Mouse (Mus musculus): ENCODE results near the gene Cdc37l1. TPM values are rescaled to one million over a fixed set of nuclear protein-coding genes. Genes with fewer than 3 reads are reported as not detected.
A peak's percentile ranks its signal among the peaks of the same experiment; 100 is the strongest.

Gene Cdc37l1
- 21.4 and 26.0 TPM in 2 replicates for polyA plus RNA-seq (2012; rRNA removed)

DNA sequence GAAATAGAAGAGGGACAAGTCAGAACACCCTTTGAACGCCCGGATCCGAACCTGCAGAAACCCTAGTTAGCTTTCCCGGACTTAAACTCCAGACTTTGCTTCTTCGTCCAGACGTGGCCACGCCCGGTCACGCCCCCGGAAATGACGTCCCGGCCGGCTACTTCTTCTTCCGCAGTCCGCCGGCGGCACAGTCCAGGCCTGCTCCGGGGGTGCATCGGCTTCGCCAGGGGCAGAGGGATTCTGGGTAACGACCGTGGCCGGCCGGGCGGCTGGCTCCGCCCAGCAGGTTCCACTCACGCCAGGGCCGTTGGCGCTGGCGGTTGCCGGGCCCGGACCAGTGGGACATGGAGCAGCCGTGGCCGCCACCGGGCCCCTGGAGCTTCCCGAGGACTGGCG, at the start of gene Cdc37l1:
Gene Cdc37l1 (plus strand): TSS at position 159 of the 396 bp plus-strand sequence.
- peak; percentile 96 for DNase-seq
- H3K27me3 ChIP-seq (ENCODE audit: control insufficient read depth, insufficient read depth, low read length) = no peaks in the 10 kb centered on the region
- H3K4me1 ChIP-seq (replicated peaks; ENCODE audit: control insufficient read depth, insufficient read depth, low read length) = peaks cover 7% of the 10 kb centered on the region
- WGBS = under 1% methylated on average over 37 of the region's 37 CpGs
- TF ChIP-seq CTCF (IDR thresholded peaks at IDR 0.05; ENCODE audit: borderline replicate concordance, control insufficient read depth, extremely low read depth, insufficient read depth, low read length, poor library complexity) = no peak; the same call in 1 of the 2 replicates
- peak; percentile 87 for TF ChIP-seq POLR2A (IDR thresholded peaks at IDR 0.05; ENCODE audit: control insufficient read depth, extremely low read depth, insufficient read depth, low read length, poor library complexity)
- no peak within 1 kb of the TSS for H3K27ac ChIP-seq (ENCODE audit: control insufficient read depth, insufficient read depth, low read length)
- H3K36me3 ChIP-seq (ENCODE audit: control insufficient read depth, insufficient read depth, low read length) = peaks cover 8% of the 10 kb centered on the region
- peak within 1 kb of the TSS; percentile 77 for H3K4me3 ChIP-seq (ENCODE audit: control insufficient read depth, insufficient read depth, low read length)

DNA sequence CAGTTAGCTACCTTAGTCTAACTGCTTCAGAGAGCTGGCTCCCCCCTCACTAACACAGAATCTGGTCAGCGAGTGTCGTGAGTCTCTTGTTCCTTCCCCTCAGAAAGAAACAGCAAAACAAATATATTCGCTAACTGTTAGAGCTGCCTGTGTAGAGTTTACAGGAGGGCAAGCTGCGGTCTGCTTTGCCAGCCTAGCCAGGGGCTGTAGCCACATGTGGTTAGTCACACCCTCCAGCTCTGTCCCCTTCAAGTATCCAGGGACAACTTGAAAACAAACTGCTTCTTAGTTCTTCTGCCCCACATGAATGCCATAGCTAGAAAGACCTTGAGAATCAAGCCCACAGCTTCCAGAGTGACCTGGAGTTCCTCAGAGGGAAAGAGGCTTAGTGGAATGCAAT, 48.9 kb upstream of the Cdc37l1 start:
- no peak for DNase-seq
- no peaks in the 10 kb centered on the region for H3K36me3 ChIP-seq (ENCODE audit: control insufficient read depth, insufficient read depth, low read length)
- no peak overlapping the region for H3K27ac ChIP-seq (ENCODE audit: control insufficient read depth, insufficient read depth, low read length)
- no peak overlapping the region for H3K4me3 ChIP-seq (ENCODE audit: control insufficient read depth, insufficient read depth, low read length)
- no peaks in the 10 kb centered on the region for H3K27me3 ChIP-seq (ENCODE audit: control insufficient read depth, insufficient read depth, low read length)
- H3K4me1 ChIP-seq (replicated peaks; ENCODE audit: control insufficient read depth, insufficient read depth, low read length) = no peaks in the 10 kb centered on the region
- no peak for TF ChIP-seq POLR2A (IDR thresholded peaks at IDR 0.05; ENCODE audit: control insufficient read depth, extremely low read depth, insufficient read depth, low read length, poor library complexity)
- WGBS = 37% methylated on average over 4 of the region's 4 CpGs

DNA sequence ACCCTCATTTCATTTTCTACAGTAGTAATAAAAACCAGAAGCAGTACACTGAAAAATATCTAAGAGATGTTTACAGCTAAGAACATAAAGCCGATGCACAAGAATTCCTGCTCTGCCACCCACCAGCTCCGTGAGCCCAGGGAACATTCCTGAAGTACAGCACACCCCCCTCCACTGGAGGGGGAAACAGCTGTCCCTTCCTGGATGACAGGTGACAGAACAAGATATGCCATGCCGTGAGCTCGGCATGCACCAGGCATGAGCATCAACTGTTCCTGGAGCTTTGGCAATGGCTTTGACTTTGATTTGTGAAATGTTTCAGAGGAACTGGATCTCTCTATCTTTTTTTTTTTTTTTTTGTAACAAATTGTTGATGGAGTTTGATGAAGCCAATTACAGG, 43.4 kb upstream of the Cdc37l1 start:
- H3K4me1 ChIP-seq (replicated peaks; ENCODE audit: control insufficient read depth, insufficient read depth, low read length) = no peaks in the 10 kb centered on the region
- no peak for TF ChIP-seq POLR2A (IDR thresholded peaks at IDR 0.05; ENCODE audit: control insufficient read depth, extremely low read depth, insufficient read depth, low read length, poor library complexity)
- no peak for TF ChIP-seq CTCF (IDR thresholded peaks at IDR 0.05; ENCODE audit: borderline replicate concordance, control insufficient read depth, extremely low read depth, insufficient read depth, low read length, poor library complexity)
- no peak overlapping the region for H3K27ac ChIP-seq (ENCODE audit: control insufficient read depth, insufficient read depth, low read length)
- no peak for DNase-seq
- no peaks in the 10 kb centered on the region for H3K27me3 ChIP-seq (ENCODE audit: control insufficient read depth, insufficient read depth, low read length)
- H3K4me3 ChIP-seq (ENCODE audit: control insufficient read depth, insufficient read depth, low read length) = no peak overlapping the region
- 68% methylated on average over 4 of the region's 4 CpGs for WGBS
- no peaks in the 10 kb centered on the region for H3K36me3 ChIP-seq (ENCODE audit: control insufficient read depth, insufficient read depth, low read length)

DNA sequence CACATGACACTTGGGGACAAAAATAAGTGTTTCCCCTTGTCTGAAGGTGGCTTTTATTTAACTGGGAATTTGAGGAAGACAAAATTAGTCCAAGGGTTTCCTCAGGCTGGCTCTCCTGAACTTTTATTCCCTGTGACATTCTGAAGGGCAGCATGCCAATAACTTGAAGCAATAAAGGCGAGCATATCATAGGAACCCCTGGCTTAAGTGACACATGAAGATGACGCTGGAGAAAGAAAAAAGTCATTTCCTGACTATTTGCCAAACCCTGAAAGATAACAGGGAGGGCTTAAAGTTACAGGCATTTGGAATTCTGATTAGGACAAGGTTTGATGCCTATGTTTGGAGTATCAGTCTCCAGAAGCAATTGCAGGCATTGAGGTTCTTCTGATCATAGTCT, 42.8 kb upstream of the Cdc37l1 start:
- Histone ChIP-seq H3K27me3 (ENCODE audit: control insufficient read depth, insufficient read depth, low read length) (no peaks in the 10 kb centered on the region), H3K4me3 (ENCODE audit: control insufficient read depth, insufficient read depth, low read length) (no peak overlapping the region), H3K36me3 (ENCODE audit: control insufficient read depth, insufficient read depth, low read length) (no peaks in the 10 kb centered on the region), H3K4me1 (replicated peaks; ENCODE audit: control insufficient read depth, insufficient read depth, low read length) (no peaks in the 10 kb centered on the region), H3K27ac (ENCODE audit: control insufficient read depth, insufficient read depth, low read length) (no peak overlapping the region)
- TF ChIP-seq POLR2A (IDR thresholded peaks at IDR 0.05; ENCODE audit: control insufficient read depth, extremely low read depth, insufficient read depth, low read length, poor library complexity) = no peak
- no peak for TF ChIP-seq CTCF (IDR thresholded peaks at IDR 0.05; ENCODE audit: borderline replicate concordance, control insufficient read depth, extremely low read depth, insufficient read depth, low read length, poor library complexity)
- 70% methylated on average over 2 of the region's 2 CpGs for WGBS
- DNase-seq = no peak

DNA sequence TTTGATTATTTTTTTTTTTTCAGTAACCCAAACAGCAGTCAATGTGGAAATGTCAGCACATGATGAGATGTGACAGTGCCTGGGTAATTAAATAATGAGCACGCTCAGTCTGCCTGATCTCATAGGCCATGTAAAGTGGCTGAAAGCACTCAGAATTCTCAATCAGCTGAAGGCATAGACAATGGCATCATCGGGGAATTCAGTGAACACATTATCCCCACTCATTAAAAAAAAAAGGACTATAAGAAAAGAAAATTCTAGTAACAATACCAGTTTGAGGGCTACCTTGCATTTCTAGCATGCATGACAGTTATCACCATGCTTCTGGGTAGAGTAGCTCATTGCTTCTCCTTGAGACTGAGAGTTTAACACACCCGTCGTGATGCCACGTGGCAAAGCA, 38.9 kb upstream of the Cdc37l1 start:
- WGBS = 95% methylated on average over 5 of the region's 5 CpGs
- no peak overlapping the region for H3K4me3 ChIP-seq (ENCODE audit: control insufficient read depth, insufficient read depth, low read length)
- no peak for TF ChIP-seq POLR2A (IDR thresholded peaks at IDR 0.05; ENCODE audit: control insufficient read depth, extremely low read depth, insufficient read depth, low read length, poor library complexity)
- TF ChIP-seq CTCF (IDR thresholded peaks at IDR 0.05; ENCODE audit: borderline replicate concordance, control insufficient read depth, extremely low read depth, insufficient read depth, low read length, poor library complexity) = no peak
- H3K27ac ChIP-seq (ENCODE audit: control insufficient read depth, insufficient read depth, low read length) = no peak overlapping the region
- DNase-seq = no peak
- H3K36me3 ChIP-seq (ENCODE audit: control insufficient read depth, insufficient read depth, low read length) = no peaks in the 10 kb centered on the region
- H3K4me1 ChIP-seq (replicated peaks; ENCODE audit: control insufficient read depth, insufficient read depth, low read length) = no peaks in the 10 kb centered on the region
- H3K27me3 ChIP-seq (ENCODE audit: control insufficient read depth, insufficient read depth, low read length) = no peaks in the 10 kb centered on the region

DNA sequence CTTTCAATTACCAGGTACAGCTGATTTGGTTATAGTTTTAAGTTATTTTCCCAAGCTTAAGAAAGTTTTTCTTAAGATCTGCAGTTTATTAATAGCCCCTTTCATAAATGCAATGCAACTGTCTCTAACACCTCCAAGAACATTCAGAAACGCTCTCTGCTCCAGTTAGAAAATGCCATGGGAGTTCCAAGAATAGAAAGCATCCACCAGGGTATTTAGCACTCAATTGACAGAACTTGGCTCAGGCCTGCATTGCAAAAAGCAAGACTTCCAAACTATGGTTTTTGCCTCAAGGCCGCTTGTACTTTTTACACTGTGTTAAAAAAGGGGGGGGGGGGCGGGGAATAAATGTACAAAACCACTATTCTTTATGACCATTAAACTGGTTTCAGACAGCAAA, 27.0 kb upstream of the Cdc37l1 start:
- Histone ChIP-seq H3K36me3 (ENCODE audit: control insufficient read depth, insufficient read depth, low read length) (no peaks in the 10 kb centered on the region), H3K27ac (ENCODE audit: control insufficient read depth, insufficient read depth, low read length) (no peak overlapping the region), H3K4me3 (ENCODE audit: control insufficient read depth, insufficient read depth, low read length) (no peak overlapping the region), H3K27me3 (ENCODE audit: control insufficient read depth, insufficient read depth, low read length) (no peaks in the 10 kb centered on the region), H3K4me1 (replicated peaks; ENCODE audit: control insufficient read depth, insufficient read depth, low read length) (peaks cover 6% of the 10 kb centered on the region)
- no peak for DNase-seq
- TF ChIP-seq POLR2A (IDR thresholded peaks at IDR 0.05; ENCODE audit: control insufficient read depth, extremely low read depth, insufficient read depth, low read length, poor library complexity) = no peak
- no peak for TF ChIP-seq CTCF (IDR thresholded peaks at IDR 0.05; ENCODE audit: borderline replicate concordance, control insufficient read depth, extremely low read depth, insufficient read depth, low read length, poor library complexity)
- 65% methylated on average over 3 of the region's 3 CpGs for WGBS

DNA sequence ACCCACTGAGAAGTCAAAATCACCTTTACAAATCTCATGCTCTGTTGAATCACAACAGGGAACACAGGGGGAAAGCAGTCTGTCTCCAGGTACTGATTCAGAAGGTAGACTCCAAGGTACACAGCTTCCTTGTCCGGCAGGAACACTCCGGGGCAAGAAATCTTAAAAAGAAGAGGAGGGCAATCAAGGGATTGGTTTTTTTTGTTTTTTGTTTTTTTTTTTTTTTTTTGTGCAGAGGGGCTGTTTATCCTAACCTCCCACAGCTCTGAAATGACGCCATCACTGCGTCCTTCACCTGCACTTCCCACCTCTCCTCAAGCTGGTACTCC, 26.7 kb upstream of the Cdc37l1 start:
- TF ChIP-seq CTCF (IDR thresholded peaks at IDR 0.05; ENCODE audit: borderline replicate concordance, control insufficient read depth, extremely low read depth, insufficient read depth, low read length, poor library complexity) (no peak), POLR2A (IDR thresholded peaks at IDR 0.05; ENCODE audit: control insufficient read depth, extremely low read depth, insufficient read depth, low read length, poor library complexity) (no peak)
- no peak overlapping the region for H3K27ac ChIP-seq (ENCODE audit: control insufficient read depth, insufficient read depth, low read length)
- peak overlapping the region; percentile 85 for H3K4me3 ChIP-seq (ENCODE audit: control insufficient read depth, insufficient read depth, low read length)
- peaks cover 6% of the 10 kb centered on the region for H3K4me1 ChIP-seq (replicated peaks; ENCODE audit: control insufficient read depth, insufficient read depth, low read length)
- H3K36me3 ChIP-seq (ENCODE audit: control insufficient read depth, insufficient read depth, low read length) = no peaks in the 10 kb centered on the region
- no peaks in the 10 kb centered on the region for H3K27me3 ChIP-seq (ENCODE audit: control insufficient read depth, insufficient read depth, low read length)
- 6% methylated on average over 4 of the region's 4 CpGs for WGBS
- DNase-seq = no peak

Data from thymus, adult 2 months (tissue).